Mouse (Mus musculus): ENCODE results near the gene Rhd.
"Not testable (repeated sequence)": the region's sequence is repeated elsewhere in the genome, so short reads cannot be mapped to it uniquely, and the experiment has no call there.

Rhd gene

DNA sequence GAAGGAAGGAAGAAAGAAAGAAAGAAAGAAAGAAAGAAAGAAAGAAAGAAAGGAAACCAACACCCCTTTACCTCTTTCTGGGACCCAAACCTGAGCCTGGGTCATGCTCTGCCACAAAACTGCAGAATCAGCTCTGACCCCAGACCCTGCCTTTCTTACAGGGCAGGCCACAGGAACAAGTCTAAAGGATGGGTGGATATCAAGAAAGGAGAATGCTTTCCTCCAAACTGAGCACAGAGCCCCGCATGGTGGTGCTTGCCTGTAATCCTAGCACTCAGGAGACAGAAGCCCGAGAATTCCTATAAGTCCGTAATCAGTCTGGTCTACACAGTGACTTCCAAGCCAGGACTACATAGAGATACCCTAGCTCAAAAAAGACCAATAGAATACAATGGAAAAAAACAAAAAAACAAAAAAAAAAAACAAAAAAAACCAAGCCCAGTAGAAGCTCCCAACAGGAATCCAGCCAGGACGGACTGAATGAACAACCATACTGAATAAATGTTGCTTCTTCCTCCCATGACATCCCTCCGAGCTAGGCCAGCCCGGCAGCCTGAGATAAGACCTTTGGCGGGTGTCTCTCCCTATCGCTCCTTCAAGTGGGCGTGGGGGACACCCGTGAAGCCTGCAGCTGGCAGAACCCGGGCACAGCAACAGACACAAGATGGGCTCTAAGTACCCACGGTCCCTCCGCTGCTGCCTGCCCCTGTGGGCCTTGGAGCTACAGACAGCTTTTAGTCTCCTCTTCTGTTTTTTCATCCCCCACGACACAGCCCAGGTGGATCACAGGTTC is at the start of gene Rhd:
Rhd (plus strand) TSS at position 600 of the 793 bp plus-strand sequence.
- in situ Hi-C loops (cut with MboI, MseI) = no loop called here

- in situ Hi-C loops (cut with MboI, MseI) = no loop called here
These were observed 46.6 kb upstream of the Rhd start for GRCm38 (mm10) chr4:134817706-134818105.

- in situ Hi-C loops (cut with MboI, MseI) = no loop called here
These were observed 43.3 kb upstream of the Rhd start for GRCm38 (mm10) chr4:134821061-134821460.

GRCm38 (mm10) chr4:134823560-134823959 is 40.8 kb upstream of the Rhd start:
- in situ Hi-C loops (cut with MboI, MseI) = no loop called here

DNA sequence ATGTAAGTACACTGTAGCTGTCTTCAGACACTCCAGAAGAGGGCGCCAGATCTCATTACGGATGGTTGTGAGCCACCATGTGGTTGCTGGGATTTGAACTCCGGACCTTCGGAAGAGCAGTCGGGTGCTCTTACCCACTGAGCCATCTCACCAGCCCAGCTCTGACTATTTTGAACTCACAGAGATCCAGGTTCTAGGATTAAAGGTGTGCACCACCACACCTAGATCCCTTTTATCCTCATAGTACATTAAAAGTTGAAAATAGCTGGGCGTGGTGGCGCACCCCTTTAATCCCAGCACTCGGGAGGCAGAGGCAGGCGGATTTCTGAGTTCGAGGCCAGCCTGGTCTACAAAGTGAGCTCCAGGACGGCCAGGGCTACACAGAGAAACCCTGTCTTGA is 38.5 kb upstream of the Rhd start:
- in situ Hi-C loops (cut with MboI, MseI) = not testable (repeated sequence)

- in situ Hi-C loops (cut with MboI, MseI) = no loop called here
These were observed 38.0 kb upstream of the Rhd start for GRCm38 (mm10) chr4:134826348-134826747.

GRCm38 (mm10) chr4:134827806-134828205 is 36.5 kb upstream of the Rhd start:
- in situ Hi-C loops (cut with MboI, MseI) = no loop called here

- in situ Hi-C loops (cut with MboI, MseI) = no loop called here
These were observed 32.4 kb upstream of the Rhd start for GRCm38 (mm10) chr4:134831934-134832333.

DNA sequence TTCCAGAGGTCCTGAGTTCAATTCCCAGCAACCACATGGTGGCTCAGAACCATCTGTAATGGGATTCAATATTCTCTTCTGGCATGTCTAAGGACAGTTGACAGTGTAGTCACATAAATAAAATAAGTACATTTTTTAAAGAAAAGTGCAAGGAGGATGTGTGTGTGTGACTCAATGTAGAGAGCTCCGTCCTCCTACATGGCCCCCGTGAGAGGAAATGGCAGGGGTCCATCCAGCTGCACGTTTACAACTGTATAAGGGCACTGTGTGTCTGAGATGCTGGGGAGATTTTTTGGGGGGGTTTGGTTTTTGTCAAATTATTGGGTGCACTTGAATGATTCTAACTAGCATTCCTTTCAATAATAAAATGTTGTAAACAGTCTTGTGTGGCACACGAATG is 28.9 kb upstream of the Rhd start:
- in situ Hi-C loops (cut with MboI, MseI) = no loop called here

- in situ Hi-C loops (cut with MboI, MseI) = no loop called here
These were observed 26.1 kb upstream of the Rhd start for GRCm38 (mm10) chr4:134838221-134838620.

GRCm38 (mm10) chr4:134838706-134839105 is 25.6 kb upstream of the Rhd start:
- in situ Hi-C loops (cut with MboI, MseI) = not testable (repeated sequence)

DNA sequence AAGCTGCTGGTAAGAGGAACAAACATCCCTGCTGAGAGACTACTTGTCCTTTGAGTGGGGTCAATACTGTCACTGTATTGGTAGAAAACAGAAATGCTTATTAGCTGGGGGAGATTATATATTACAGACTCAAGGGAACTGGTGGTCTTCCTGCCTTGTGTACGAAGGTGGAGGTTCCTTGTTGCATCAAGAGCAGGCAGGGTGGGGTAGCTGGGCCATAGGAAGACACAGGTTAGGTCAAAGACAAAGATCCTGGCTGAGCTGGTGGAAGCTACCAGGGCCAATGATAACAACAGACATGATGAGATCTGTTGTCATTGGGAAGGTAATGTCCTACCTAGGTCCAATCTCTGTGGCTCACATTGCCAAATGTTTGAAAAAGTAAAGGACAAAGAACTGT is 24.1 kb upstream of the Rhd start:
- in situ Hi-C loops (cut with MboI, MseI) = no loop called here

DNA sequence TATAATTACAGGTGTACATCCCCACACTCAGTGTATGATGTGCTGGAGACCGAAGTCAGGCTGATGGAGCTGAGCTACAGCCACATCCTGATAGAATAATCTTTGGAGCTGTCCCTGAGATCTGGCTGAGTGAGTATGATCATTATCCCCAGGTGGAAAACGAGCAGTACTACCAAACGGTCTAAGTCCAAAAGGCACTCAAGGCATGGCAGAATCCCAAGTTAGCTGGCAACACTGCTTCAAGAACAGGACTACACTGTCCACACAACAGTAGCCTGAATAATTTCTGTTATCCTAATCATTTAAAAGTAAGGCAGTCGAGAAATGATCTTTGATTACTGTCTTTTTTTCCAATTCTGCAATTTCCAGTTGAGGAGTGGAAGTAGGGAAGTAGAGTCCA is 20.8 kb upstream of the Rhd start:
- in situ Hi-C loops (cut with MboI, MseI) = no loop called here

GRCm38 (mm10) chr4:134847587-134847986 is 16.7 kb upstream of the Rhd start:
- in situ Hi-C loops (cut with MboI, MseI) = no loop called here

- in situ Hi-C loops (cut with MboI, MseI) = no loop called here
These were observed 13.8 kb upstream of the Rhd start for GRCm38 (mm10) chr4:134850551-134850950.

GRCm38 (mm10) chr4:134851236-134851635 is 13.1 kb upstream of the Rhd start:
- in situ Hi-C loops (cut with MboI, MseI) = no loop called here

- in situ Hi-C loops (cut with MboI, MseI) = no loop called here
These were observed 12.5 kb upstream of the Rhd start for GRCm38 (mm10) chr4:134851876-134852275.

DNA sequence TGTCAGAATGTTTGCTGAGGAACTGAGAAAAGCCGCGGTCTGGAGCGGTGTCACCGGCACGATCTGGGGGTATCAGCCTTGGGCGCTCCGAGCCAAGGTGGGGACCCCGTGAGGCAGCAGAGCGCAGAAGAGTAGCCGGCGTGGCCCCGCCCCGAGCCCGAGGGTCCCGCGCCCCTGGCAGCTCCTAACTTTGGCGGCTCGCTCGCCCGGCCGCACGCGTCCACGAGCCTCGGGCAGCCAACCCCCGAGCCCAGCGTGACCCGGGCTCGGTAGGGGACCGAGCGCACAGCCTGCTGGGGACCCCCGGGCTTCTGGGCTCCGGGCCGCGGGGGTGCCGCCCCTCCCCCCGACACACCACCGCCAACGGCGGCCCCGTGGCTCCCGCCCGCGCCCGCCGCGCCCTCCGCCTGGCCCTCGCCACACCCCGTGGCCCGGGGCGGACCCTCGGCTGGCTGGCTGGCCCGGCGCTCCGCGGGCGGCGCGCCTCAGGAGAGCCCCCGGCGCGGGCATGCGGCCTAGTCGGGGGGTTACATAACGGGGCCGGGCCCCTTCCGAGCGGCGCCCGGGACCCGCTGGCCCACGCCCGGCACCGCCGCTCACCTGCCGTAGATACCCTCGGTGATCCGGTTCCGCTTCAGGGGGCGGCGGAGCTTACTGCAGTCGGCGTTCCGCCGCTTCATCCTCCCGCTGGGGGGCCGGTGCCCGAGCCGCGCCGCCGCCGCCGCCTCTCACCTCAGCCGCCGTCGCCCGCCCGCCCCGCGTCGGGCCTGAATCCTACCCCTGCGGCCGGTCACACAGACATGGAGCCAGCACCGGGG is 11.7 kb upstream of the Rhd start:
- in situ Hi-C loops (cut with MboI, MseI) = no loop called here

GRCm38 (mm10) chr4:134853259-134853636 is 11.1 kb upstream of the Rhd start, which contains the start of gene Maco1:
Gene Maco1, minus strand, starts transcription at chr4:134853345.
- in situ Hi-C loops (cut with MboI, MseI) = no loop called here

- in situ Hi-C loops (cut with MboI, MseI) = no loop called here
These were observed 10.5 kb upstream of the Rhd start for GRCm38 (mm10) chr4:134853637-134854485.

DNA sequence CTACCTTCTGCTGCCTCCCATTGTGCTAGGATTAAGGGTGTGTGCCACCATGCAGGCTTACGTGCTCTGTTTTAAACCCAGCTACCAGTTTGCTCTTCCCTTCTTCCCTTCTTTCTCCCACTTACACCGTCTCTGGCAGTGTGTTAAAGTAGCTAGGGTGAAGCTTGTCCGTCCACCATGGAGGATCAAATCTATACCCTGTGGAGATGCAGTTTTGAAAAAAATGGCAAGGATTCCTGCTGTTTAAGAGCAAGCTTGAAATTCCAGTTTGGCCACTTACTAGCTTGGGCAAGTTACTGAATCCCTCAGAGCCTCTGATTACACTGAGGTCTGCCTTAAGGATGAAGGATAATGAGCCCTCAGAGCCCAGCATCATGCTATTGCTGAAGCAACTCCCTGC is 9.0 kb upstream of the Rhd start:
- in situ Hi-C loops (cut with MboI, MseI) = no loop called here

- in situ Hi-C loops (cut with MboI, MseI) = no loop called here
These were observed 8.3 kb upstream of the Rhd start for GRCm38 (mm10) chr4:134856056-134856455.

Data from regulatory T cell (primary cell).